Mouse (Mus musculus) spleen, embryonic (tissue): ENCODE results near the gene Gm20896.
"Not testable (repeated sequence)": the region's sequence is repeated elsewhere in the genome, so short reads cannot be mapped to it uniquely, and the experiment has no call there.

ENCODE experiments used
- CTCF ChIA-PET: fragments of 350-600 bp; sonication (Branson Sonifier 250); formaldehyde crosslinking; loops from one replicate; lab custom pipeline; 2022; lab: Charles Lee

Gene Gm20896

GRCm38 (mm10) chrY:35921426-35921825 lies at the start of gene Gm20896:
TSS of gene Gm20896 (minus strand) at chrY:35921526.
- CTCF ChIA-PET: not testable (repeated sequence)
